8 mouse cellular contexts compared by ENCODE assay signal in genomic region chr3:45375761-45376500, GRCm38 (mm10). TPM values are rescaled to one million over a fixed set of nuclear protein-coding genes. Genes with fewer than 3 reads are reported as not detected.
DNase-seq lines count a peak whose midpoint lies in the region; ATAC-seq and TF ChIP-seq lines count a peak whose summit lies in the region.

No protein-coding gene starts in this region.

- DNase-seq in heart, adult 18-20 months, result peak; percentile 35 to 70
- DNase-seq in heart, postnatal 25 days (ENCODE audit: low spot score), result no peak
- peak; percentile 86 for DNase-seq in embryonic facial prominence, embryonic 14.5 days (ENCODE audit: low spot score)
- peak; percentile 85 for DNase-seq in kidney, postnatal 0 days (ENCODE audit: low spot score)
- DNase-seq in liver, result peak; percentile 64
- DNase-seq in urinary bladder, postnatal 14 days (ENCODE audit: low spot score), result peak; percentile 60

- H3K27me3 ChIP-seq in embryonic facial prominence, embryonic 14.5 days (replicated peaks; ENCODE audit: control insufficient read depth, insufficient read depth, low read length), result peaks cover 14% of the 10 kb centered on the region
- H3K27me3 ChIP-seq in heart, embryonic 13.5 days (replicated peaks), result peaks cover 43% of the 10 kb centered on the region
- H3K27me3 ChIP-seq in kidney, postnatal 0 days (ENCODE audit: insufficient read depth, low read length), result peaks cover 24% of the 10 kb centered on the region
- H3K27me3 ChIP-seq in myocyte (ENCODE audit: control insufficient read depth, insufficient read depth, insufficient read length), result peaks cover 13% of the 10 kb centered on the region

- no peaks in the 10 kb centered on the region for H3K9me3 ChIP-seq in embryonic facial prominence, embryonic 14.5 days (ENCODE audit: control insufficient read depth, low read length)
- no peaks in the 10 kb centered on the region for H3K9me3 ChIP-seq in heart, embryonic 13.5 days
- no peaks in the 10 kb centered on the region for H3K9me3 ChIP-seq in kidney, postnatal 0 days (replicated peaks; ENCODE audit: low read length)

- H3K4me1 ChIP-seq in embryonic facial prominence, embryonic 14.5 days (ENCODE audit: control insufficient read depth, insufficient read depth, low read length), result no peaks in the 10 kb centered on the region
- peaks cover 30% of the 10 kb centered on the region for H3K4me1 ChIP-seq in heart, embryonic 13.5 days
- H3K4me1 ChIP-seq in kidney, postnatal 0 days (replicated peaks; ENCODE audit: insufficient read depth, low read length), result peaks cover 21% of the 10 kb centered on the region

- no peak for TF ChIP-seq POLR2A in myocyte (IDR thresholded peaks at IDR 0.05; ENCODE audit: insufficient read length, low read depth)

- TF ChIP-seq CTCF in kidney, postnatal 0 days (IDR thresholded peaks at IDR 0.05; ENCODE audit: low read depth), result peak; percentile 83

- peak overlapping the region; percentile 97 for H3K4me2 ChIP-seq in embryonic facial prominence, embryonic 14.5 days (ENCODE audit: low read depth, low read length)
- peak overlapping the region; percentile 100 for H3K4me2 ChIP-seq in heart, embryonic 13.5 days
- peak overlapping the region; percentile 95 for H3K4me2 ChIP-seq in kidney, postnatal 0 days (ENCODE audit: low read length)
- H3K4me2 ChIP-seq in myocyte (ENCODE audit: low read depth), result peak overlapping the region; percentile 100

- whole genome bisulfite sequencing in embryonic facial prominence, embryonic 14.5 days, result 1% methylated on average over 27 of the region's 27 CpGs
- WGBS in heart, embryonic 13.5 days, result under 1% methylated on average over 27 of the region's 27 CpGs
- under 1% methylated on average over 27 of the region's 27 CpGs for WGBS in kidney, postnatal 0 days

- ATAC-seq in embryonic facial prominence, embryonic 14.5 days (ENCODE audit: low read depth), result no peak
- no peak for ATAC-seq in heart, embryonic 13.5 days (ENCODE audit: extremely low read depth, insufficient number of reproducible peaks, low FRiP score, low TSS enrichment)
- ATAC-seq in kidney, postnatal 0 days (replicated peaks; ENCODE audit: low FRiP score, low read depth), result 0 out of 2 replicates have a peak, but pooled peaks have one; percentile 12

- H3K79me2 ChIP-seq in myocyte (ENCODE audit: control insufficient read depth, insufficient read depth), result no peaks in the 10 kb centered on the region

- peak overlapping the region; percentile 84 for H3K27ac ChIP-seq in embryonic facial prominence, embryonic 14.5 days (replicated peaks; ENCODE audit: low read depth, low read length)
- H3K27ac ChIP-seq in heart, embryonic 13.5 days (replicated peaks), result no peak overlapping the region
- no peak overlapping the region for H3K27ac ChIP-seq in kidney, postnatal 0 days

- intact Hi-C loops in heart, postnatal 25 days (cut with DNase I), result no loop called here

- peak overlapping the region; percentile 69 for H3K4me3 ChIP-seq in embryonic facial prominence, embryonic 14.5 days (ENCODE audit: low read depth, low read length)
- peak overlapping the region; percentile 69 for H3K4me3 ChIP-seq in heart, embryonic 13.5 days
- H3K4me3 ChIP-seq in kidney, postnatal 0 days (replicated peaks; ENCODE audit: low read depth, low read length), result peak overlapping the region; percentile 48
- H3K4me3 ChIP-seq in myocyte, result peak overlapping the region; percentile 22

- no peak overlapping the region for H3ac ChIP-seq in myocyte (ENCODE audit: control insufficient read depth, insufficient read length)

- H3K36me3 ChIP-seq in embryonic facial prominence, embryonic 14.5 days (ENCODE audit: control insufficient read depth, insufficient read depth, low read length), result no peaks in the 10 kb centered on the region
- H3K36me3 ChIP-seq in heart, embryonic 13.5 days, result no peaks in the 10 kb centered on the region
- no peaks in the 10 kb centered on the region for H3K36me3 ChIP-seq in kidney, postnatal 0 days (ENCODE audit: insufficient read depth, low read length)
- no peaks in the 10 kb centered on the region for H3K36me3 ChIP-seq in myocyte (ENCODE audit: control insufficient read depth, insufficient read depth)

- peak overlapping the region; percentile 70 for H3K9ac ChIP-seq in embryonic facial prominence, embryonic 14.5 days (ENCODE audit: low read depth, low read length)
- H3K9ac ChIP-seq in heart, embryonic 13.5 days, result peak overlapping the region; percentile 77
- H3K9ac ChIP-seq in kidney, postnatal 0 days (ENCODE audit: low read depth, low read length), result no peak overlapping the region

TF ChIP-seq in myocyte, 11 proteins besides CTCF, POLR2A, EP300 and RAD21:
- TF ChIP-seq TCF12 (IDR thresholded peaks at IDR 0.05; ENCODE audit: insufficient read depth, poor library complexity, severe bottlenecking), result no peak
- no peak for TF ChIP-seq SRF (IDR thresholded peaks at IDR 0.05; ENCODE audit: control insufficient read depth, insufficient read length, low read depth)
- no peak for TF ChIP-seq MAX (IDR thresholded peaks at IDR 0.05; ENCODE audit: low read depth)
- TF ChIP-seq REST (IDR thresholded peaks at IDR 0.05; ENCODE audit: insufficient read depth, insufficient read length), result no peak
- no peak for TF ChIP-seq MYOD1 (IDR thresholded peaks at IDR 0.05; ENCODE audit: control insufficient read depth in 1 of 3, insufficient read length in 2 of 3, low read depth in 2 of 3)
- no peak for TF ChIP-seq POLR2AphosphoS2 (IDR thresholded peaks at IDR 0.05; ENCODE audit: insufficient read length, low read depth)
- TF ChIP-seq USF1 (IDR thresholded peaks at IDR 0.05; ENCODE audit: low read depth), result no peak
- no peak for TF ChIP-seq MYOG (IDR thresholded peaks at IDR 0.05; ENCODE audit: control insufficient read depth in 1 of 3, insufficient read depth in 1 of 3, insufficient read length in 2 of 3, low read depth in 2 of 3)
- no peak for TF ChIP-seq CEBPB (IDR thresholded peaks at IDR 0.05; ENCODE audit: insufficient read depth, poor library complexity, severe bottlenecking)
- TF ChIP-seq E2F4 (IDR thresholded peaks at IDR 0.05; ENCODE audit: insufficient read depth), result no peak
- no peak for TF ChIP-seq TCF3 (IDR thresholded peaks at IDR 0.05; ENCODE audit: insufficient read length, low read depth)

RNA-seq across cellular contexts. Expression of gene Pcdh10, which starts 2.3 kb away (rescaled TPM):
- under 1 TPM in 1 of 2 experiments, not detected in 1; 0.05 TPM for total RNA-seq in heart, adult 18-20 months (2021)
- under 1 TPM in 1 of 2 experiments, not detected in 1; 0.06 TPM for total RNA-seq in heart, postnatal 25 days (2021)
- 6.1 and 6.3 TPM in 2 replicates for polyA plus RNA-seq in embryonic facial prominence, embryonic 14.5 days (2014; fragmentation: Nextera tagmentation; extraction: Ambion mirVana)
- polyA plus RNA-seq in heart, embryonic 13.5 days (2015; fragmentation: Nextera tagmentation; extraction: Ambion mirVana), result 0.11 and 0.19 TPM in 2 replicates
- polyA plus RNA-seq in kidney, postnatal 0 days (2015; fragmentation: Nextera tagmentation; extraction: Ambion mirVana), result 0.14 and 0.22 TPM in 2 replicates
- not detected for polyA plus RNA-seq in myocyte (2012; fragmentation: generic; extraction: Trizol)
